Mouse (Mus musculus): ENCODE measurements around the gene Afg1l.

- peak; percentile 15 for TF ChIP-seq CTCF (IDR thresholded peaks at IDR 0.05)
- no peak for TF ChIP-seq EP300 (IDR thresholded peaks at IDR 0.05)
Observed at GRCm38 (mm10) chr10:42454690-42455089, 23.7 kb downstream of the Afg1l start.
